Comparison of ENCODE assay signal across 8 mouse cellular contexts in genomic region chr11:101278223-101279192, GRCm38 (mm10). TPM values are rescaled to one million over a fixed set of nuclear protein-coding genes. Genes with fewer than 3 reads are reported as not detected.
DNase-seq lines count a peak whose midpoint lies in the region; ATAC-seq and TF ChIP-seq lines count a peak whose summit lies in the region.

Gene Cntd1 (plus strand): TSS chr11:101279012.
Gene Coa3 (minus strand): TSS chr11:101279114.

- H3K4me1 ChIP-seq in ES-E14 (ENCODE audit: control insufficient read depth in 2 of 2, insufficient read depth in 2 of 2, low read length in 2 of 2, poor library complexity in 1 of 2) = peaks cover 0 to 12% of the 10 kb centered on the region in 2 experiments; a peak in 3 of 4 replicates
- peaks cover 34% of the 10 kb centered on the region for H3K4me1 ChIP-seq in forebrain, embryonic 13.5 days
- peaks cover 38% of the 10 kb centered on the region for H3K4me1 ChIP-seq in liver, embryonic 15.5 days (replicated peaks)
- peaks cover 24% of the 10 kb centered on the region for H3K4me1 ChIP-seq in neural tube, embryonic 12.5 days
- peaks cover 12% of the 10 kb centered on the region; the same call in 1 of the 2 replicates for H3K4me1 ChIP-seq in stomach, postnatal 0 days (replicated peaks; ENCODE audit: control insufficient read depth, insufficient read depth)

- ATAC-seq in cerebellum, adult (ENCODE audit: insufficient number of reproducible peaks, low FRiP score, low TSS enrichment) = peak; percentile 96; the same call in 1 of the 2 replicates
- ATAC-seq in forebrain, embryonic 13.5 days = peak; percentile 98
- peak; percentile 89 for ATAC-seq in liver, embryonic 15.5 days (ENCODE audit: insufficient read depth)
- peak; percentile 94 for ATAC-seq in neural tube, embryonic 12.5 days (ENCODE audit: low FRiP score, low read depth)
- peak; percentile 86 for ATAC-seq in stomach, postnatal 0 days (ENCODE audit: low FRiP score, low TSS enrichment)

- DNase-seq in ES-E14 (ENCODE audit: low read depth, low spot score) = peak; percentile 86
- DNase-seq in heart, postnatal 10 days = peak; percentile 90 to 92
- DNase-seq in kidney, postnatal 4 days = peak; percentile 87 to 91
- DNase-seq in stomach, postnatal 0 days (ENCODE audit: low spot score) = peak; percentile 89

- TF ChIP-seq CTCF in stomach, postnatal 0 days (IDR thresholded peaks at IDR 0.05; ENCODE audit: low read depth) = peak; percentile 35

- H3K4me2 ChIP-seq in forebrain, embryonic 13.5 days = peak within 1 kb of the TSS; percentile 92
- H3K4me2 ChIP-seq in liver, embryonic 15.5 days = peak within 1 kb of the TSS; percentile 83
- H3K4me2 ChIP-seq in neural tube, embryonic 12.5 days (replicated peaks) = peak within 1 kb of the TSS; percentile 93
- peak within 1 kb of the TSS; percentile 75 for H3K4me2 ChIP-seq in stomach, postnatal 0 days (replicated peaks; ENCODE audit: low read depth)

- no peak for TF ChIP-seq EP300 in stomach, postnatal 0 days (optimal IDR thresholded peaks at IDR 0.05)

- in situ Hi-C loops in ES-E14 (cut with MboI; ENCODE audit: low sequenced_read_pairs in 2 of 2, unreplicated experiment in 2 of 2) = no loop called here

- 10% methylated on average over 45 of the region's 45 CpGs for WGBS in forebrain, embryonic 13.5 days
- WGBS in liver, embryonic 15.5 days (ENCODE audit: insufficient replicate concordance) = 2% methylated on average over 45 of the region's 45 CpGs
- WGBS in neural tube, embryonic 12.5 days = 9% methylated on average over 45 of the region's 45 CpGs
- WGBS in stomach, postnatal 0 days = 5% methylated on average over 45 of the region's 45 CpGs

- H3K36me3 ChIP-seq in ES-E14 (ENCODE audit: control insufficient read depth, insufficient read depth, low read length, poor library complexity, severe bottlenecking) = no peaks in the 10 kb centered on the region
- H3K36me3 ChIP-seq in forebrain, embryonic 13.5 days (ENCODE audit: poor library complexity, severe bottlenecking) = no peaks in the 10 kb centered on the region
- H3K36me3 ChIP-seq in liver, embryonic 15.5 days (replicated peaks) = peaks cover 16% of the 10 kb centered on the region
- 0 out of 2 replicates have a peak, but pooled peaks cover 6% of the 10 kb centered on the region for H3K36me3 ChIP-seq in neural tube, embryonic 12.5 days
- no peaks in the 10 kb centered on the region for H3K36me3 ChIP-seq in stomach, postnatal 0 days (ENCODE audit: control insufficient read depth, insufficient read depth, low read length)

- H3K27me3 ChIP-seq in forebrain, embryonic 13.5 days = peaks cover 13% of the 10 kb centered on the region
- 0 out of 2 replicates have a peak, but pooled peaks cover 4% of the 10 kb centered on the region for H3K27me3 ChIP-seq in liver, embryonic 15.5 days
- H3K27me3 ChIP-seq in neural tube, embryonic 12.5 days (replicated peaks) = no peaks in the 10 kb centered on the region
- H3K27me3 ChIP-seq in stomach, postnatal 0 days (ENCODE audit: control insufficient read depth, insufficient read depth, low read length) = no peaks in the 10 kb centered on the region

- H3K9ac ChIP-seq in ES-E14 (ENCODE audit: insufficient read depth, low read depth, low read length, poor library complexity, severe bottlenecking) = peak within 1 kb of the TSS; percentile 72
- peak within 1 kb of the TSS; percentile 83 for H3K9ac ChIP-seq in forebrain, embryonic 13.5 days
- peak within 1 kb of the TSS; percentile 70 for H3K9ac ChIP-seq in liver, embryonic 15.5 days
- peak within 1 kb of the TSS; percentile 73 for H3K9ac ChIP-seq in neural tube, embryonic 12.5 days
- H3K9ac ChIP-seq in stomach, postnatal 0 days (ENCODE audit: low read length) = peak within 1 kb of the TSS; percentile 81

- peak within 1 kb of the TSS; percentile 73 to 95 for H3K4me3 ChIP-seq in ES-E14 (ENCODE audit: insufficient read depth in 1 of 2, low read depth in 1 of 2, low read length in 2 of 2, poor library complexity in 1 of 2, severe bottlenecking in 1 of 2)
- H3K4me3 ChIP-seq in forebrain, embryonic 13.5 days = peak within 1 kb of the TSS; percentile 75
- peak within 1 kb of the TSS; percentile 72 for H3K4me3 ChIP-seq in liver, embryonic 15.5 days (replicated peaks)
- H3K4me3 ChIP-seq in neural tube, embryonic 12.5 days = peak within 1 kb of the TSS; percentile 73
- peak within 1 kb of the TSS; percentile 78 for H3K4me3 ChIP-seq in stomach, postnatal 0 days (ENCODE audit: low read depth, low read length)

- H3K9me3 ChIP-seq in ES-E14 (ENCODE audit: control insufficient read depth, insufficient read depth, low read depth, low read length) = no peaks in the 10 kb centered on the region
- H3K9me3 ChIP-seq in forebrain, embryonic 13.5 days (replicated peaks) = no peaks in the 10 kb centered on the region
- H3K9me3 ChIP-seq in liver, embryonic 15.5 days (replicated peaks) = no peaks in the 10 kb centered on the region
- no peaks in the 10 kb centered on the region for H3K9me3 ChIP-seq in neural tube, embryonic 12.5 days
- no peaks in the 10 kb centered on the region for H3K9me3 ChIP-seq in stomach, postnatal 0 days (ENCODE audit: control insufficient read depth, low read length)

- H3K27ac ChIP-seq in ES-E14 (ENCODE audit: insufficient read depth, low read depth, low read length, poor library complexity, severe bottlenecking) = no peak within 1 kb of the TSS
- no peak within 1 kb of the TSS; the same call in 1 of the 2 replicates for H3K27ac ChIP-seq in forebrain, embryonic 13.5 days
- H3K27ac ChIP-seq in liver, embryonic 15.5 days (replicated peaks) = peak within 1 kb of the TSS; percentile 69
- no peak within 1 kb of the TSS for H3K27ac ChIP-seq in neural tube, embryonic 12.5 days
- H3K27ac ChIP-seq in stomach, postnatal 0 days (replicated peaks) = peak within 1 kb of the TSS; percentile 87

- intact Hi-C loops in heart, postnatal 10 days (cut with DNase I) = loop anchor here (2.0 kb wide), 1 partner anchor 26 kb away; the partner anchor contains the start of gene Vps25

TF ChIP-seq in ES-E14, 5 proteins besides CTCF, POLR2A, EP300 and RAD21:
- TF ChIP-seq HCFC1 (IDR thresholded peaks at IDR 0.05; ENCODE audit: borderline replicate concordance, insufficient read depth, low read length) = peak; percentile 92
- no peak for TF ChIP-seq ZNF384 (IDR thresholded peaks at IDR 0.05; ENCODE audit: low read depth, low read length)
- TF ChIP-seq CHD2 (IDR thresholded peaks at IDR 0.05; ENCODE audit: low read depth, low read length) = 0 out of 2 replicates have a peak, but pooled peaks have one; percentile 60
- no peak for TF ChIP-seq ZC3H11A (IDR thresholded peaks at IDR 0.05; ENCODE audit: borderline replicate concordance, low read depth, low read length)
- no peak for TF ChIP-seq MAFK (IDR thresholded peaks at IDR 0.05; ENCODE audit: insufficient read depth, low read depth, low read length)

RNA-seq across cellular contexts. Expression of gene Cntd1, which starts in this region (rescaled TPM):
- total RNA-seq in ES-E14 (2012; rRNA removed) = 2.1 and 2.4 TPM in 2 replicates
- polyA plus RNA-seq in forebrain, embryonic 13.5 days (2015; fragmentation: Nextera tagmentation; extraction: Ambion mirVana) = 1.2 and 1.9 TPM in 2 replicates
- total RNA-seq in heart, postnatal 10 days (2021) = under 1 TPM; 0.14 to 0.57 TPM
- polyA plus RNA-seq in liver, embryonic 15.5 days (2015; fragmentation: Nextera tagmentation; extraction: Ambion mirVana) = 0.67 TPM in 2 replicates
- 1.1 and 1.3 TPM in 2 replicates for polyA plus RNA-seq in neural tube, embryonic 12.5 days (2016; fragmentation: Nextera tagmentation; extraction: Ambion mirVana)
- polyA plus RNA-seq in stomach, postnatal 0 days (2015; fragmentation: Nextera tagmentation; extraction: Ambion mirVana) = 0.30 and 0.33 TPM in 2 replicates

RNA-seq across cellular contexts. Expression of gene Coa3, which starts in this region (rescaled TPM):
- total RNA-seq in ES-E14 (2012; rRNA removed) = 107 and 139 TPM in 2 replicates
- polyA plus RNA-seq in forebrain, embryonic 13.5 days (2015; fragmentation: Nextera tagmentation; extraction: Ambion mirVana) = 190 and 203 TPM in 2 replicates
- 10 to 100 TPM; 84.2 to 92.6 TPM for total RNA-seq in heart, postnatal 10 days (2021)
- polyA plus RNA-seq in liver, embryonic 15.5 days (2015; fragmentation: Nextera tagmentation; extraction: Ambion mirVana) = 80.5 and 87.1 TPM in 2 replicates
- polyA plus RNA-seq in neural tube, embryonic 12.5 days (2016; fragmentation: Nextera tagmentation; extraction: Ambion mirVana) = 201 and 213 TPM in 2 replicates
- polyA plus RNA-seq in stomach, postnatal 0 days (2015; fragmentation: Nextera tagmentation; extraction: Ambion mirVana) = 175 and 180 TPM in 2 replicates

Comparison
In these comparisons a context has a peak if more than half of its experiments do, and no peak if none do; other contexts are left out.
1. H3K27ac ChIP-seq: peak in liver, embryonic 15.5 days (single experiment) and stomach, postnatal 0 days (single experiment); none in ES-E14 (single experiment), forebrain, embryonic 13.5 days (single experiment) and neural tube, embryonic 12.5 days (single experiment).
2. Peak in every context shown above with its lines, with median percentiles within 50 percentile points of each other: DNase-seq, H3K4me3 ChIP-seq, H3K9ac ChIP-seq, ATAC-seq and H3K4me2 ChIP-seq.